Mouse (Mus musculus) layer of hippocampus, adult 9-10 months (tissue): ENCODE measurements around the gene Mafb.

Source experiments
- DNase-seq: peaks from one replicate; pipeline ENCODE4 v3.0.0; 2022; ENCODE audit warnings: low spot score

The Mafb gene

DNA sequence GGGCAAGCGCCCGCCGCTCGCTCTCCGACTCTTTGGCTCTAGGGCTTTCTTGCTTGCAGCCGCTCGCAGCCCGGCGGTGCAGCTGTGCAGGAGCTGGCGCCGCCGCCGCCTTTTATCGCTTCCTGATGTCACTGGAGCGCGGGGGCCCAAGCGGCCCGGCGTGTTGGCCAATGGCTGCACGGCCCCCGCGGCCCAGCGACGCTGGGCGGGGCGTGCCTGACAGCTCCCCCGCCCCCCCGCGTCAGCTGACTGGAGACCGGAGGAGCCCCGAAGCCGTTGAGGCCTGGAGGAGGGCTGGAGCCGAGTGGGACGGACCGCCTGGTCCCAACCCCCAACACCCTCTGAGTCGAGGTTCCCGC lies at the start of gene Mafb:
TSS of gene Mafb (minus strand) at position 86 of the 359 bp plus-strand sequence.
- DNase-seq, result peak; percentile 53

DNA sequence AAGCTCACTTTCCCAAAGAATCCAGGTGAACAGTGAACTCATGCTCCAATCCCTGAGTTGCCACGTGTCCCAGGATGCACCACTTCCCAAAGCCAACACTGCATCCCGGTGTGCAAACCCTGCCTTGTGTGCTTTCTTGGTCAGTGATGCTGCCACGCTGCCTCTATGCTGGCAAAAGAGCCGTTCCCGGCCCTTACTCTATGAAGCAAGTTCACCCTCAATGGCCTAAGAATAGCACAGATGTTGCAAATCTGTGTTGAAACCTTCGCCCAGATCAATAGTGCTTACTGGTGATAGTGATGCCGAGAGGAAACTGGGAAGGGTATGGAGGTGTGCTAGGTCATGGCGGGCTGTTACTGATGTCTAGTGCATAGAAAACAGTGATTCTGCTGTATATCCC lies 48.3 kb upstream of the Mafb start:
- no peak for DNase-seq

DNA sequence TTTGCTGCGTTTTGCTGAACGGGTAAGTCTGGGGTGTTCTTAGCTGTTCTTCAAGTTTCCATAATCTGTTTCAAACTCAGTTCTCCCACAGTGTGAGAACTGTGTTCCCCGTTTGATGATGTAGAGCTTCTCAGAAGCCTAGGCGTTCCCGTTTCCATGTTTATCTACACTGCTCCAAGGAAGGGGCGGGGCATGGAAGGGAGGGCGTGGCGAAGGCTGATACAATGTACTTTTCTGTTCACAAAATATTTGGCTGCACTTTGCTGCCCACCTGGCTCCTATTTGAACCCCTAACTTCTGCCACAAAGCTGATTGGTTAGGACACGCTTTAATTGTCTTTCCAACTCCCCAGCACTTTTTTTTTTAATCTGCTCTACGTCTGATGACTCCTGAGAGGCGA lies 47.9 kb upstream of the Mafb start:
- DNase-seq, result no peak

DNA sequence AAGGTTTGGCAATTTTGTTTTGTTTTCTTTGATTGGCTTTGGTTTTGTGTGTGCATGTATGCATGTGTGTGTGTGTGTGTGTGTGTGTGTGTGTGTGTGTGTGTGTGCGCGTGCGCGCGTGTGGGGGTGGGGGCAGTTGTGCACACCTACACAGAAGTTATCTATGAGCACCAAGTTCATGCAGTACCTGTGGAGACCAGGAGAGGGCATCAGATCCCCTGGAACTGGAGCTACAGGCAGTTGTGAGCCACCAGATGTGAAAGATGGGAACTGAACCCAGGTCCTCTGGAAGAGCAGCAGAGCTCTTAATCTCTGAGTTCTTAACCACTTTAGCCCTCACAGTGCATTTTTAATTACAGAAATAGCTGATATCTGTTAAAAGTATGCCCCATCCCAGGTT lies 47.1 kb upstream of the Mafb start:
- DNase-seq, result no peak

DNA sequence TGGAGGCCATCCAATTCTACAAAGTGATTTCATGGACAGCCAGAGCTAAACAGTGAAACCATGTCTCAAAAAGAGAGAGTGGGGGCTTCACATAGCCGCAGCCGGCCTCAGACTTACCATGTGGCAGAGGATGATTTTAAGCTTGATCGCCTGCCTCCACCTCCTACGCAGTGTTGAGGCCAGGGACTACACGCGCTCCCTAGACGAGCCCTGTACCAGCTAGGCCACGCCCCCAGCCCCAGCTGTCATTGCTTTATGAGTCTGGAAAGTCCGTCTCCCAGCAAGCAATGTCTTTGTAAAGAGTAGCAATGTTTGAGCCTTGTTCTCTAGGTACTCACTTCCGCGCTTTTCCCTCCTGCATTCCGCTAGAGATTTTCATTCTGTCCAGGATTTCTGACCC lies 46.2 kb upstream of the Mafb start:
- no peak for DNase-seq

DNA sequence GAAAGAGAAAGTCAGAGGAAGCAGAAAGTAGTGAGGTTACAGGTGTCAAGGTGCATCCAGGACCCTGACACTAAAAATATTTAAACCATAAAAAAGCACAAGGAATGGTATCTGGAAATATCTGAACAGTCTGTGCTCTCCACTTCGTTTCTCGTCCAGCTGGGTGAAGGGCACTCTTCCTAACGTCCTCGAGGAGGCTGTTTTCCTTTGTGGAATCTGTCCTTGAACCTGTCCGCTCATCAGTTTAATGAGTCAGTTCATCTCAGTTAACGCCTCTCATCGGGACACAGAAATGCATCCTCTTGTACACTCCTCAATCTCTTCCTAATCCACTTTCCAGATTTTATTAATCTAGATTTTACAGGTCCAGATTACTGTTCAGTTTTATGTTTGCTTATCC lies 44.6 kb upstream of the Mafb start:
- DNase-seq, result no peak

DNA sequence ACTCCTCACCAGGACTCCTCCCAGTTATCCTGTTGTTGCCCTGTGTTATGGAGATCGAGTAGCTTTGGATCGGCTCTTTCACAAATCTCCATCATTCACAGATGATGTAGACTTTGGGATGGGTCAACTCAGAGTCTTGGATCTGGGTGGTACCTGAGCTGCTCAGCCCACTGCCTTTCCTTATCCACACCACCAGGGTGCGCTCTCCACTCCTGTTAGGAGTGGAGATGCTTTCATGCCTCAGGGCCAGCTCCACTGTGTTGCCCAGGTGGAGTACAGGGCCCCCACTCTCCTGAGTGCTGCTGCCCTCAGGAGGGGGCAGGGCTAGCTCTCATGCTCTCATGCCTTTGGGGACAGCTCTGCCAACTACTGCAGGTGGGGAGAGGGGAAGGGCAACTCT lies 40.9 kb upstream of the Mafb start:
- no peak for DNase-seq

DNA sequence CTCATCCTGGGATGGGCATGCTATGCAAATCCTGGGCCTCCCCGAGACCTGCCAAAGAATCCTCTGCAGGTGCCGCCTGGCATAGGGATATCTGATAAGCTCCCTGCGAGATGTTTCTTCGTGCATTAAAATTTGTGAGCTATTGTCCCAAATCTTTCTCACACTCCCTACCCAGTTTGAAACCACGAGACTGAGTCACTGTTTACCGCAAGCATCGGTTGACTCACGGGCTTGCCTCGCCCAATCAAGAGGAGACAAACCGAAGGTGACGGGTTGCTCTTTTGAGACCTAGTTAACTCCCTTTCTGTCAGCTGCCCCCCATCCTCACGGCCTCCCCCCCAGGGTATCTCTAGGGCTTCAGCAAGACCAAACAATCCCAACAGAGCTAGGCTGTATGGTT lies 30.9 kb upstream of the Mafb start:
- DNase-seq, result no peak

DNA sequence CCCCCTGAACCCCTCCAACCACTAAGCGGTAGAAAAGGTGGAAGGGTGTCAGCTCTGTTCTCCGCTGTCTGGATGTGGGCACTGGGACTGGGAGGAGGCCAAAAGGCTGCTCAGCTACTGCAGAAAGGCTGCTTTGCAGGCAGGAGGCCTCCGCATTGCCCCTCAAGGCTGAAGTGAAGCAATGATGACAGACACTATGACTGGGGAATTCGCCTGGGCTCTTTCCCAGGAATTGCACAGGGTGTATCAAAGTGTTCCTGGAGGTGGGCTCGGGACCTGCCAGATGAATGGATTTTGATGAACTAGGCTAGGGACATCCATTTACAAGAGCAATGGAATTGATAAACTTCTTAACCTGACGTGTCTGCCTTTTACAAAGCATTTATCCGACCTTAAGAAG lies 27.9 kb upstream of the Mafb start:
- no peak for DNase-seq

DNA sequence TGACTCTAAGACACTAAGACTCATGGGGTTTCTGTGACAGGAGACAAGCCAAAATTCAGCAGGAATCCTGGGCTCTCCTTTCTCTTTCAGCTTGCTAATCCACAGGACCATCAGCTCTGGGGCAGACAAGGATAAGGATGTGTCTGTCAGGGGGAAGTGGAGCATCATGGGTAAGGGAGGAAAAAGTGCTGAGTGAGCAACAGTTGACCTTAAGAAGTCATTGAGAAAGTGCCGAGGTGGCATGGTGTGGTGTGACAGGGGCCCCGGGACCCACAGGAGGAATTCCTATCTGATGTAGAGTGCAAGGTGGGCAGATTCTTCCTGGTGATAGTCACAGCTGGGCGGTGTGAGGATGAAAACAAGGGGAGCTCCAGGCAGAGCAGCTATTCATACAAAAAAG lies 25.8 kb upstream of the Mafb start:
- no peak for DNase-seq

DNA sequence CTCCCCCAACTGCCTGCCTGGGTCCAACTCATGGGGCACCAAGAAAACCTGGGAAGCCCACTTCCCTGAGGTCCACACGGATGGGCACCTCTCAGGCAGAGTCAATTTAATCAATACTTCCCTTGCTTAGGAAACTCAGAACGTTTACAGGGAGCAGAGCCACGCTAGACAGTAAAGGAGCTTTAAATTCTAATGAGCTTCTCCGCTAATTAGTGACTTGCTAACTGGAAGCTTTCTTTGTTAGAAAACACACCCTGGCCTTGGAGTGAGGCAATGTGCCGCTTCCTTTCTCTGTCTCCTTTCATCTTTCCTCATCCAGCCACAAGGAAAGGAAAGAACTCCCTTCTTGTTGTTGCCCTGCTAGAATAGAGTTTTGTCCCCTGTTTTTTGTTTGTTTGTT lies 21.7 kb upstream of the Mafb start:
- DNase-seq, result no peak

DNA sequence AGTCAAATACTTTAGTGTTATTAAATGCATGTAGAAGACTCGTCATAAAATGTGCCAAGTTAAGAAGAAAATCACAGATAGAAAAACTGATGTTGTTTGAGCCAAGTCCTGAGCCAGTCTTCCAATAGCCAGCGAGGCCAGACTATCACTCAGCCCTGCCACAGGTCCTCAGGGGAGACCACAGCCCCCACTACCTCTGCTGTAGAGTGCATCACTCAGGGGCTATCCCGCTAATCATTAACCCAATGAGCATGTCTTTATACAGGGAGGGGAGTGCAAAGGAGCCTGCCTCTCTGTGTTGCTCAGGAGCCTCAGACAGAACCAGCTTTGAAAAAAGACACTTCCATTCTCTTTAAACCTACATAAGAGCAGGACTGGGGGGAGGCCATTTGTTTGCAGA lies 16.6 kb upstream of the Mafb start:
- no peak for DNase-seq

DNA sequence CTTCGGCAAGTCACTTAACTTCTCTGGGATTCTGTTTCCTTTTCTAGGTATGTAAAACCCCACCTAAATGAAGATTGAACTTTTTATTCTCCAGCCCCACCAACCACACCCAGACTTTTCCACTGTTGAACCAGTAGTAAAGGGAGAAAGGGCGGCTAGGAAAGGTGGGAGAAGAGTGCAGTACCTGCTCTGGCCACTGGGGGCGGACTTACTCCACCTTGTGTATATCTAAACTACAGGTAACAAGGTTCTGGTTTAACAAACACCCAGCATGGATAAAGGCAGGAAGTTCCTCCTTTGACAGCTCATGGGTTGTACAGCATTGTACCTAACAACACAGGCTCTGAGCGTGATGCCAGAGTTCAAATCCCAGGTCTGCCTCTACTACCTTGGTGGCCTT lies 11.4 kb upstream of the Mafb start:
- no peak for DNase-seq

DNA sequence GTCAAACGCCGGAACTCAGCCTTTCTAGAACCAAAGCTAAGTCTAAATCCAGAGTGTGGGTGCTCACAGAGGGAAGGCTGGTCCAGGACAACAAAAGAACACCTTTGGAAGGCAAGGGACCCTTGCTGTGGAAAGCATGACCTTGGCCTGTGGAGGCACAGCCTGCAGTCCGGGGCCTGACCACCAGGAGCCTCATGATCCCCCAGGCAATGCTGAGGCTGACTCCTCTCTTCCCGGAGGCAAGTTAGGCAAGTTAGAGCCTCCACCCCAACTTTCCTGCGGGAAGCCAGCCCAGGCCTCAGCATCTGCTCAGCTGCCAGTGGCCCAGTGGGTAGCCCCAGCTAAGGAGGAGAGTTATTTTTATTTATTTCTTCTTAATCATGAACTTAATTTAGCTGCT lies 9.4 kb upstream of the Mafb start:
- no peak for DNase-seq

DNA sequence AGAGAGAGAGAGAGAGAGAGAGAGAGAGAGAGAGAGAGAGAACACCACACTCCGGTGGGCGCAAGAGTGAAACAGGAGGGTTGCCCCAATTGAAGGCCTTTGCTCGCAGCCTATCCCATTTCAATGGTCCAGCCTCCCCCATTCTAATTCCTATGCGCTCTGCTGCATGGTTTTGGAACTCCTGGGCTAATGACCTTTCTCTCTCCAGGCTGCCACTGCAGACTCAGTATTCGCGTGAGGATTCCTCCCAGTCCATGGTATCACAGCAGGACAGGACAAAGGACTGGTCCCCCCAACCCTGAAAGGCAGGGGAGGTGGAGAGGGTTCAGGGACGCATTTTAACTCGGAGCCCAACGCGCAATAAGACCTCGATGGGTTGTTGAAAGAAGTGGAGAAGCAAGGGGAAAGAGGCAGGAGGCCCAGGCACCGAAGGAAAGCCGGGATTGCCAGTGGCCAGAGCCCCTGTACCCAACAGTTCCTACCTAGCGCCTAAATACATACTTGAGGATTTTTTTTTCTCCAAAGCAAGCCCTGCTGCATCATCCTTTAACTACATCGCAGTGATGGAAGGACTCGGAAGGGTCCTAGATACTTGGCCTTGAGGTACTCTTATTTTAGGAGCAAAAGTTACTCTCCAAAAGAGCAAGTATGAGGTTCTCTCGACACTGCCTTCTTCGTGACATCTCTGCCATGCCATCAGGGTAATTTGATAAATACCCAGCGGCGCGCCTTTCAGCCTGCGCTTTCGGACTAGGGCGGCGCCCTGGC lies 3.0 kb upstream of the Mafb start:
- DNase-seq, result no peak

DNA sequence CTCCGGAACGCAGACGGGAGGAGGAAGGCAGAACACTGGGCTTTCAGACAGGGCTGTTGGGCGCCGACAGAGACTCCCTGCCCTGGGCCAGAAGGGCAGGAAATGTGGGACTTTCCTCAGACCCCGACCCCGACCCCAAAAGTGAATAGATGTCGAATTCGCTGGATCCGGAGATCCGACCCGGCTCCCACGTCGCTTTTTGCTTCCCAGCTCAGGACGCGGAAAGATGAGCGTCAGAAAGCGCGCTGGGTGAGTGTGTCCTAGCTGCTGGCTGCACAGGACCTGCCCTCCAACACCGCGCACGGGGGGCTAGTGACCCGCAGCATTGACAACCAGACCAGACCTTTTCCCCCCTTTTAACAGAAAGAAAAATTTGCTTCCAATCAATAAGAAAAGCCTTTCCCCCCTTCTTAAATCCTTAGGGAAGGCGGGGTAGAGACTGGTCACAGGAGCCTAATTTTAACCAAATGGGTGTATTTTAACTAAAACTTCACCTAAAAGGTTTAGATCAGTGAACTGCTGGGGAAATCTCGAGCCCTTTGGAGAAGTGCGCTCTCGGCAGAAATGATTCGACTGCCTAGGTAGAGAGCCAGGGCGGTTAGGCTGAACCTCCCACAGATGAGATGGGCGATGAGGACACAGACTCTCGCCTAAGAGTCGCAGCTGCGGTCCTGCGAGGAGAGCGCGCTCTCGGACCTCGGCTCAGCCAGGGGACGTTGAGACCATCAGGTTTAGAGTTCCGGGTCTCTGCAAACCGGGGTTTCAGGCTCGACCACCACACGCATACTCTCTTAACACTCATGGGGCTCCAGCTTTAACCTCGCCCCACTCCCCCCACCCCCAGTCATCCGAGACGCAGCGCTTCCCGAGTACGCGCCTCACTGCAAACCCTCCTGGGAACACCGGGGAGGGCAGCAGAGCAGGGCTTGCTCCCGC lies 1.8 kb upstream of the Mafb start:
- DNase-seq, result no peak

DNA sequence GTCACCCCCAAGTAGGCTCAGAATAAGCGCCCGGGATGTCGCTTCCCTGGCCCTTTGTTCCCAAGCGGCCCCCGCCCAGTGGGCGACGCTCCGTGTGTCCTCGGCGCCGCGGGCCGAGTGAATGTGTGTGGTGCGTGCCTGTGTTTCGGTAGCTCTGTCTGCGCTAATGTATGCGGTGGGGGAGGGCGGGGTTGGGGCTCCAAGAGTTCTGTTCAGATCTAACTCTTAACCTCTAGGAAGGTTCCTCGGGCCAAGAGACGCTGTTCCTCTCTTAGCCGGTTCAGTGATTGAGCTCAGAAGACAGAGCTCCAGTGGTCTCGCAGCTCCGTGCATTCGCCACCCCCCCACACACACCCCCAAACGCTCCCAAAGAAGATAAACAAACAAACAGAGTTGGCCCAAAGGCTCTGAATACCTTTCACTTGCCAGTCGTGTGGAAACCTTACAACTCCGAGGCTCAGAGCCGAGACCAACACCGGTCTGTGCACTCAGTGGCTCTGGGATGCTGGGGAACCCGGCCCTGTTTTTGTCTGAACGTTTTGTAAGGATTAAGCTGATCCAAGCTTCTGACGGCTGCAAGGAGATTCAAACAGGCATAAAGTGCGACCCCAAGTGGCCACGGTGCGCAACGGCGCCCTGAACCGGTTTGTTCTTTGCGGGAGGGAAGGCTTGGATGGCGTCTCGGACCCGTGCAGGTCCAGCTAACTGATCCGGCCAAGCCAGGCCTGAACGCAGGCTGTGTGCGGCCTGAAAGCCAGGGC lies 763 bp upstream of the Mafb start:
- peak; percentile 92 for DNase-seq

DNA sequence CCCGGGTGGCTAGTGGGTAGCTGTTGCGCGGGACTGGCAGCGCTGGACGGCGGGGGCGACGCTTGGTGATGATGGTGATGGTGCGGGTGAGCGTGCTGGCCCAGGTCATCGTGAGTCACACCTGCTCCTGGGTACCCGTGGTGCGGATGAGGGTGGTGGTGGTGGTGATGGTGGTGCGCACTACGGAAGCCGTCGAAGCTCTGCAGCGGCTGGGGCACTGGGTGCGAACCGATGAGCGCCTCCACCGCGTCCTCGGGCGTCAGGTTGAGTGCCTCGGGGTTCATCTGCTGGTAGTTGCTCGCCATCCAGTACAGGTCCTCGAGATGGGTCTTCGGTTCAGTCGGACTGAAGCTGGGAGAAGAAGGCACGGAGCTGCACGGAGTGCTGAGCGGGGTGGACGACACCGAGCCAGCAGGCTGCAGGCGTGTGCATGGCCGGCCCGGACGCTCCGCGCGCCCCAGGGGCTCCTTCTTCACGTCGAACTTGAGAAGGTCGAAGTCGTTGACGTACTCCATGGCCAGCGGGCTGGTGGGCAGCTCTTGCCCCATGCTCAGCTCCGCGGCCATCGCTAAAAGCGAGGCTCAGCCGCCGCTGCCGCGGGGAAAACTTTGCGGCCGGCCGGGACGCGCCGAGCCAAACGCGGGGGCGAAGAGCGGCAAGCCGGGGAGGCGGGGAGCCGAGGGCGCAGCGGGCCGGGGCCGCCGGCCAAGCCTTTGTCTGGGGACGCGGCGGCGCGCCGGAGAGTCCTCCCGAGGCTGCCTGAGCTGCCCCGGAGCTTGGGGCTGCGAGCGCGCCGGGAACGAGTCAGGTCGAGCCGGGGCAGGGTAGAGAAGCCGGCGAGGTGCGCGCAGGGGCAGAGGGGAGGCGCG lies 520 bp downstream of the Mafb start:
- DNase-seq, result no peak

DNA sequence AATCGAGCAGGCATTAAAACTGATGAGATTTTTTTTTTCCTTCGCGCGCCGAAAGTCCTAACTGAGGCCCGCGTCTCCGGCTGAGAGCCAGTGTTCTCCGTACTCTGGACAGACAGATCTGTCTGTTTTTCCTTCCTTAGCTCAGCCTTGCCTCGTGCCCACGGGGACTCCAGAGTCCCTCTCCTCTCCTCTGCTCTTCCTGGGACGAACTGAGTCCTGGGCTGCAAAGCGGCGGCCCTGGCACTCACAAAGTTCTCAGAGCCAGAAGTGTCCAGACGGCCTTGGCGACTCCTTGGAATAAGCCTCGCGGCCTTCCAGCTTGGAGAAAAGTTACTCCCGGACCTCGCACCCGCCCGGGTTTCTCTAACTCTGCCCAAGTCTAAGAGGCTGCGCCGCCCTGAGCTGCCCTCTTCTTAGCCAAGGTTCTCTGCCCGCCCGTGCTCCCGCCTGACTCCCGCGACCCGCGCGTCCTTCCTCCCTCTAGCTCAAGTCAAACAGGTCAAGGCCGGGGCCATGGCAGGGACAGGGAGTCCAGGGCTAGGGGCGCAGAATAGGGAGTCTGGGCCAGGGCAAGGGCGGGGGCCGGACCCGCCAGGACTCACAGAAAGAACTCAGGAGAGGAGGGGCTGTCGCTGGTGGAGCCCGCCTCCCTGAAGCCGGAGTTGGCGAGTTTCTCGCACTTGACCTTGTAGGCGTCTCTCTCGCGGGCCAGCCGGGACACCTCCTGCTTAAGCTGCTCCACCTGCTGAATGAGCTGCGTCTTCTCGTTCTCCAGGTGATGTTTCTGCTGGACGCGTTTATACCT lies 1.6 kb downstream of the Mafb start:
- no peak for DNase-seq

DNA sequence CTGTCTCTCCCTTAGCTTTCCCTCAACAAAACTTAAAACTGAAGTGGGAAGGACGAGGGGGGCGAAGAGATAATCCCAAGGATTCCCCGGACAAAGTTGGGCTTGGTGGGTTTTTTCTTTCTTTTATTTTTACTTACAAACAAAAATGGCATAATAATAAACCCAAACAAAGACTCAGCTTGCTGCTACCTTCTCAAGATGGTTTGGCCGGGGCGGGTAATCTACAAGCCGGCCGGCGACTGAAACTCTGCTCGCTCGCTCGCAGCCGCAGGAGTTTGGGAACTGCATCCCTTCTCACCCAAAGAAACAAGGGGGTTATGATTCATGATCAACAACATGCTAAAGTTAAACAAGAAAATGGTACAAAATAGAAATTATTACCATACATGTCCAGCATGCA lies 2.2 kb downstream of the Mafb start:
- DNase-seq, result no peak

DNA sequence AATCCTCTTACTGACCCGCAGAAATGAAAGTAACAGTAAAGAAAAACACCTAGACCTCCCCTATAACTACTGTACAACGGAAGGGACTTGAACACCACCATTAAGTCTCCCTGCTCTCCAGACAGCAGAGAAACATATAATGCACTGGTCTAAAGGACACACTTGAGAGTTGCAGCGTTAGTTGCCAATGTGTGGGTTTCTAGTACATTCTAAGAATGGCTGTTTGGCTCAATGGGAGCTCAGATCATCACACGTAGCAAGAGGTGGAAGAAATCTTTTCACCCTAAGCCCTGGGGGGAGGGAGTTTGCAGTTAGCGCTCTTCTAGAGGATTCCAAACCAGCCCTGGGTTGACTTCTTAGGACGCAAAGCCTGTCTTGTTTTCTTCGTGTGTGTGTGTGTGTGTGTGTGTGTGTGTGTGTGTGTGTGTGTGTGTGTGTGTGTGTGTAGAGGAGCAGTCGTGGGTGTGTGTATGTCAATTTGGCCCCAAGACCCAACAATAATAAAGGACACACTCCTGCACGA lies 2.7 kb downstream of the Mafb start:
- DNase-seq, result no peak
